Mouse (Mus musculus): ENCODE results near the gene Cabin1.

Gene Cabin1

DNA sequence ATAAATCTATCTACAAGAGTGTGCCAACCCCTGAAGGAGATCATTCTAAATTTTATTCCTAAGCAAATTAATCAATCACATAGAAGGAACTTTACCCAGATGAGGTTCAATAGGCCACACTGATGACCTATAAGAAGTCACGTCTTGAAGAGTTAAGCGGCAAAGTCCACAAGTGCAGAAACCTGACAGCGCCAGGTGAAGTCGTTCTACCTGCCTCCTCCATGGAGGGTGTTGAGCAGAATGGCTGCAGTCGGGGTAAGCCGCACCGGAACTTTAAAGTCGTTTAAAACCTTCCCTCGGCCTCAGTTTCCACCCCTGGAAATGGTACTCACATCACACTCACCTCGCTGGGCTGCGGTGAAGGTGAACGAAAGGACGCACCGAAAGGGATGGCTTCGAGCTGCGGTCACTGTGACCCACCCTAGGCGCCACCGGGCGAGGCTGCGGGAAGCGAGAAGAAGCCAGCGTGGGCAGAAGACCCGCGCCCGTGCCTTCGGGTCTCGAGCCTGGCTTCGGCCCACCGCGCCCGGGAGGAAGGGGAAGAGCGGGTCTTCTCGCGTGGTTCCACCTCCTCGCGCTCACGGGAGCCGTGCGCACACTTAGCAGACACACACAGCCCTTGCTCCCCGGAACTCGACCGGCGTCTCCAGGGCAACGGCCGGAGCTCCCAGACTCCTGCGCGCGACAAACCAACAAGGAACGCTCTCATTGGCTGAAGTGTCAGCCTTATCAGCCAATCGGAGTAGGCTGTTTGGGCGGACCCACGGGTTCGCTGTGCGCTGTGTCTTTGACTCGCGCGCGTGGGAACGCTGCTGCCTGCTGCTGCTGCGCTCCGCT lies at the start of gene Cabin1:
Gene Cabin1, minus strand, starts transcription at position 660 of the 837 bp plus-strand sequence.
- peak; percentile 96 for DNase-seq (ENCODE audit: extremely low read depth, low read depth)

DNA sequence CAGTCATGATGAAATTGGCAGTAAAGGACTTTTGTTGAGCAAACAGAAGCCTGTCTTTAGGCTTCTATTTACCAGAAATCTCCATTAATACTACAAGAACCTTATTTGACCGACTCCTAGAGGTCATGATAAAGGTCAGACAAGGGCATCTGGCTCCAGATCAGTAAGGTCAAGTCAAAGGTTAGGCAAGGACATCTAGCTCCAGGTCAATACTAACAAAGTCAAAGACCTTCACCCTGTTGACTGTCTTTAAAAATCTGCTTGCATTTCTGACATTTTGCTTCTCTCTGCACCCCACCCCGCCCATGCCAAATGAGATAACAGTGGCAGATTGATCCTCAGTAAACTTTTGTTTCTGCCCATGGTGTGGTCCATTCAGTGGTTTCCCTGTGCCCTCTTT lies 40.1 kb upstream of the Cabin1 start:
- no peak for DNase-seq (ENCODE audit: extremely low read depth, low read depth)

DNA sequence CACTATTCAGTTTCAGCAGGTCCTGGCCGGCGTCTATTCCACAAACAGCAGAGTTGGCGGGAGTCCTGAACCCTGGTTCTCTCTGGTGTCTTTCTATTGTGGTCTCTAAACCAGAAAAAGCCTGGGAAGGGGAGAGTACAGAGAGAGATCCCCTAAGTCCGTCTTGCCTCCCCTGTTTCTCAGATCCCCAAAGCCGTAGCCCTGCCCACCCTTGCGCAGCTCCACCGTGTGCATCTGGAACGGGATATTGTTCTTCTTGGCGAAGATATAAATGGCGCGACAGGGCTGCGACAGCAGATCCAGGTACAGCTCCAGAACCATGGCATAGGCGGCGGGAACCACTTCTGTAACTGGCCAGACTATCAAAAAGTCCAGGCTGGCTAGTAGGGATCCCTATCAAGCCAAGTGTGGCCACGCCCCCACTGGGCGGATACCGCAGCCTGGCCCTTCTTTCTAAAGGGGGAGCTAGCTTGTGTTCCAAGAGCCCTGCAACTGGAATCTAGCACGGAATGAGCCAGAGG lies 34.1 kb upstream of the Cabin1 start, which contains the start of gene Gstt1:
Gene Gstt1, minus strand, starts transcription at position 409 of the 521 bp plus-strand sequence.
- DNase-seq (ENCODE audit: extremely low read depth, low read depth): peak; percentile 39

DNA sequence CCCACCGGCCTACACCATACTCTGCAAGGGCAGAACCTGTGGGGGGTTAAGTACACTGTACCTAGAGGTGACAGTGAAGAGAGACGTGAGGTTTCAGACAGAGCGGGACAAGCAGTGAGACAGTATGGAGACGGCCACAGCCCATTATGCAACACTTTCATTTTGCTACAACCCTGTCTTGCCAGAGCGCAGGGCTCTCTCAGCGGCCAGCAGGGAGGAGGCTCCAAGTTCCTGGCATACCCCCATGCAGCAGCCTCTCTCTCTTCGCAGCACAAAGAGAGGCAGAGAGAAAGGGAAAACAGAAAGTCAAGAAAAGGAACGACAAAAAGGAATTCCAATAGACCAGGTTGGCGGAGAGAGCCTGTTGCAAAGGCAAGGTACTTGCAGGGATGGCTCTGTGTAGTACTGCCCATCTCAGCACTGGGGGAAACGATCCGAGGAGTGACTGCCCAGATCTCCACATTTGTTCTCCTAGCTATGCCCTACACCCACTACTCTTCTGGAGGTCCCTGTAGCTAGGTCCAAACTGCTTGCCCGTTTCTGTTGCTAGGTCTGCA lies 33.6 kb upstream of the Cabin1 start:
- no peak for DNase-seq (ENCODE audit: extremely low read depth, low read depth)

DNA sequence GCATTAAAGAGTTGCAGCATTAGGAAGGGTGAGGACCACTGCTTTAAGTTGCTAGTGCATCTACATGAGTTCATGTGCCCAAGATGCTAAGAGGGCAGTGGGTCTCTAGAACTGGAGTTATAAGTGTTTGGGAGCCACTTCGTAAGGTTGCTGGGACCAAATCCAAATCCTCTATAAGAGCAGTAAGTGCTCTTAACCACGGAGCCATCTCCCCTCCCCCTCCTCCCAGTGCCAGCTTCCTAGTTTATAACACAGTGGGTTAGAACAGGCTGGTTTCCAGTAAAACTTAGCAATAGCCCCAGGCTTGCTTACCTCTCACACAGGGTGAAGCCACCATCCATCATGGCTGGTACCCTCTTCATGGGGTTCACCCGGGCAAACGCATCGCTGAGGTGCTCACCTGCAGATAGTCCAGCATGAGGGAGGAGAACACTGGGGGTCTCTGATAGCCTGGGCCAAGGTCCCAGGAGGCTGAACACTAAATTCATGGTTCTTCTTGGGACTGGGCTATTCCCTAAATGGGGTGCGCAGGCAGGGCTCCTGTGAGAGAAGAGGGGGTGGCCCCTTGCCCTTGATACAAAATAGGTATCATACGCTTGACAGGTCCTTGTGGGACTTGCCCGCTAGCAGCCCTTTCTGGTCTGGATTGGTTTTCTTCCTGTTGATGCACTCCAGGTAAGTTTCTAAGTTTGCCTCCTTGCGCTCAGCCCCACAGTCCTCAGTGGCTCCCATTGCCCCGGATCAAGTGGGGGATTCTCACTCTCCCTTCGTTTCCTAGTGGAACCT lies 32.8 kb upstream of the Cabin1 start:
- DNase-seq (ENCODE audit: extremely low read depth, low read depth): no peak

DNA sequence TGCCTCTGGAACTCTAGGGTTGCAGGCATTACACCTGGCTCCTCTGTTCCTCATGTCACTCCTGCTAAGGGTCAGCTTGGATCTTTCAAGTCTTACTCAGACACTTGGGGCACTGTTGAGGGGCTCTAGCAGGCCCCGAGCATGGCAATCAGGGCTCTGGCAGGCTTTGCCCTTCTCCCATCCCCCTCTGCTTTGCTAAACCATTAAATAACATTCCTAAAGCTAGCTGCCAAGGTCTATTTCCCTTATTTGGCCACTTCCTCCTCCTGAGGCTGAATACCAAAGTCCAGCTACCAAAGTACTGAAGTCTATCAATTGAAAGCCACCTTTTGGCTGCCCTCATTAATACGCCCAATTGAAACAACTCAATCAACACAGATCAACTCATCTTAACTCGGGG lies 30.7 kb upstream of the Cabin1 start:
- no peak for DNase-seq (ENCODE audit: extremely low read depth, low read depth)

DNA sequence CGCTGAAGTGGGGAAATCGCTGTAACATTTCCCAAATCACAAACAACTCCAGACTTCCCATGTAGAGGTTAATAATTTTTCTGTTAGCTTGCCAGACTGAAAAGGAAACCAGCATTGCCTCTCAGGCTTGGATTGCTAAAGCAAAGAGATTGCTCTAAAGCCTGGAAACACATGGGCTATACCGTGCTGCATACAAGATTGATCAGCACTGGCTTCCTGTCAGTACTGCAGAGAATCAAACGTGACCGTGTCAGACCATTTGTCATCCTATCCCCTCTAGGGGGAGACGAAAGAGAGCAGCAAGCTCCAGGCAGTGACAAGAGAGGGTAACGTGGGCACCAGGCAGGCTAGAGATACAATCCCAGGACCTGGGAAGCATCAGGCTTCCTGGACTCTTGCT lies 26.6 kb upstream of the Cabin1 start:
- no peak for DNase-seq (ENCODE audit: extremely low read depth, low read depth)

DNA sequence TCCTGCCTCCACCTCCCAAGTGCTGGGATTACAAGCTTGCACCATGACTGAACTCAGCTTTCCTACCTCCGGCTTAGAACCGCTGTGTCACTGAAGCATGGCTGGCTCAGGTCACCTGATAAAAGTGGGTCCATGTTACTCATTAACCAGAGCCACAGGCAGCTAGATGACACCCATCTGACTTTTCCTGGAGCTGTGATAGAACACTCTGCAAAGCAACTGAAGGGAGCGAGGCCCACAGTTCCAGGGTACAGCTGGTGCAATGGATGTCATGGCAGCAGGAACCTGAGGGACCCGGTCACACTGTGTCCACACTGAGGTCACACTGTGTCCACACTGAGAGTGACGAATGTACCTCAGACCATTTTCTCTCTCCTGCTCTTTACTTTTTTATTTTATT lies 25.7 kb upstream of the Cabin1 start:
- no peak for DNase-seq (ENCODE audit: extremely low read depth, low read depth)

DNA sequence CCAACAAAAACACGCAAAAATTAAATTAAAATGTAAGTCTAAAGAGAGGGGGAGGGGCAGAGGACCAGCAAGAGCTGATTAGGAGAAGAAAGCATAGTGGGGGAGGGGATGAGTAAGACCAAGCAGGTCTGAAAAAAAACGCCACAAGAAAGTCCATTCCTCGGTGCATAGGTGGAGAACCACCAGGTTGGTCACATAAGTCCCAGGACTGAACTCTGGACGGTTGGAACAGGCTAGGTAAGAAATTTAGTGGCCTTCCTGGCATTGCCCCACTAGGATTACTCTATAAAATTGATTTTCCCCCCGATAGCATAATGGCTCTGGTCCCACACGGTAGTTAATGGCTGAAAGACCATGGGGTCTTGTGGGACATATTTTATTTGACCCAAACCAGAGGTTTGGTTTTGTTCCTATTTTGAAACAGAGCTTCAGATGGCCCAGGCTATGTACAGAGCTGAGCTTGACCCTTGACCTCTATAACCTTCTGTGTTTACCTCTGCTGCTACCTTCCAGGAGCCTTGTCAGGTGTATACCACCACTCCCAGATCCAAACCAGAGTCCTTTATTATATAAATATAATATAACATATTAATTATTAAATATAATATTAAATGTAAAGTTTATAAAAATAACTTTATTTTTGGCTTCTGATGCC lies 25.1 kb upstream of the Cabin1 start:
- DNase-seq (ENCODE audit: extremely low read depth, low read depth): no peak

DNA sequence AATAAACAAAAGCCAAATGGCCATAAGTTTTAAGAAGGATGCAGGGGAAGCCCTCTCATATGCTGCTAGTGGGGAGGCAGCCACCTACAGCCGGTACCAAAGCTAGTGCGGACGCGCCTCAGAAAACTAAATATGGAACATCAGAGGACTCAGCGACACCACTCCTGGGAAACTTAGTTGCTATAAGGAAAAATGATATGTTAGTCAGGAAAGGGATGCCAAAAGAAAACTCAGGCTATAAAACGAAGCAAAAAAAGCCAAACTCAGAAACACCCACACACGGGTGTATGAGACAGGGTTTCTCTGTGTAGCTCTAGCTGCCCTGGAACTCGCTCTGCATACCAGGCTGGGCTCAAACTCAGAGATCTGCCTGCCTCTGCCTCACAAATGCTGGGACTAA lies 24.1 kb upstream of the Cabin1 start:
- no peak for DNase-seq (ENCODE audit: extremely low read depth, low read depth)

DNA sequence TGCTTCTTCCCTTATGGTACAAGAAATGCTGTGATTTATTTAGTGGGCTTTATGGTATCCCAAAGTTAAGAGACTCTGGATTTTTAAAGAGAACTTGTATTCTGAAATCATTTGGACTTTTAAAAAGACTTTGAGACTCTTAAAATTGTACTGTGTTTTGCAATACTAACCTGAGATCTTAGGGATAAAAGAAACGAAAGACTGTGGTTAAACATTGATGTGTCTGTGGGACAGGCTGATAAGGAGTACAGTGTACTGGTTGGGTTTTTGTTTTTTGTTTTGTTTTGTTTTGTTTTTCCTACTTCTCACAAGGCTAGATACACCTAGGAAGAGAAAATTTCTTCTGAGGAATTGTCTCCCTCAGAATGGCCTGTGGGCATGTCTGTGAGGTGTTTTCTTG lies 21.3 kb upstream of the Cabin1 start:
- no peak for DNase-seq (ENCODE audit: extremely low read depth, low read depth)

DNA sequence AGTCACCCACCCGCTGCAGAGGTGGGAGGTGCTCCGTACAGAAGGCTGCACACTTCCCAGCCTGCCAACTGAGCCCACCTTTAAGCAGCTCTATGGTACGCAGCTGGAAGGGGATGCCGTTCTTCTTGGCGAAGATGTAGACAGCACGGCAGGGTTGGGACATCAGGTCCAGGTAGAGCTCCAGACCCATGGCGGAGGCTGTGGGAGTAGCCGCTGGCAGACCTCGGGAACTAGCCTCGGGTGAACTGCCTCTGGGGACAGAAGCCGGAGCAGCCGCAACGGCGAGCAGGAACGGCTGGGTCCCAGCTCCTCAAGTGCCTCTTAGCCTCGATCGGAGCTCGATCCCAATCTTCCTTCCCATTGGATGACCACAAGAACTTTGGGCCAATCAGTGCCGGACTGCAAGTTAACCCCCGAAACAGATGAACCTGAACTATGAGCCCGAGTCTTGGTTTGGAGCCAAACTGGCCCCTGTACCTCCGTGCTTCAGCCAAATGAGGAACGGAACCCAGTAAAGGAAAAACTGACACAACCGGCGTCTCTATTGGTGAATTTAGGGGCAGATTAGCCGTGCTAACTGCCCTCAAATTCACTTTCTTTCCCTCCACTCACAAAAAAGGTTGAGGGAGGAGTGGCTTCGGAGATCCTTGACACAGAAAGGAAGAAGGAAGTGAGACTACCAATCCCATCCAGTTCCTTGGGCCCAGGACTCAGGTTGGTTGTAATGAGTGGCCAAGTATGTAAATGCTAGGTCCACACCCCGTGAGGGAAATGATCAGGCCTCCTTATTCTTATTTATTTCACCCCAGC lies 16.8 kb upstream of the Cabin1 start, which contains the start of the genes Gm20441 and Gstt3:
Gene Gm20441, minus strand, starts transcription at position 186 of the 810 bp plus-strand sequence.
Gene Gstt3, minus strand, starts transcription at position 646 of the 810 bp plus-strand sequence.
- DNase-seq (ENCODE audit: extremely low read depth, low read depth): peak; percentile 87

DNA sequence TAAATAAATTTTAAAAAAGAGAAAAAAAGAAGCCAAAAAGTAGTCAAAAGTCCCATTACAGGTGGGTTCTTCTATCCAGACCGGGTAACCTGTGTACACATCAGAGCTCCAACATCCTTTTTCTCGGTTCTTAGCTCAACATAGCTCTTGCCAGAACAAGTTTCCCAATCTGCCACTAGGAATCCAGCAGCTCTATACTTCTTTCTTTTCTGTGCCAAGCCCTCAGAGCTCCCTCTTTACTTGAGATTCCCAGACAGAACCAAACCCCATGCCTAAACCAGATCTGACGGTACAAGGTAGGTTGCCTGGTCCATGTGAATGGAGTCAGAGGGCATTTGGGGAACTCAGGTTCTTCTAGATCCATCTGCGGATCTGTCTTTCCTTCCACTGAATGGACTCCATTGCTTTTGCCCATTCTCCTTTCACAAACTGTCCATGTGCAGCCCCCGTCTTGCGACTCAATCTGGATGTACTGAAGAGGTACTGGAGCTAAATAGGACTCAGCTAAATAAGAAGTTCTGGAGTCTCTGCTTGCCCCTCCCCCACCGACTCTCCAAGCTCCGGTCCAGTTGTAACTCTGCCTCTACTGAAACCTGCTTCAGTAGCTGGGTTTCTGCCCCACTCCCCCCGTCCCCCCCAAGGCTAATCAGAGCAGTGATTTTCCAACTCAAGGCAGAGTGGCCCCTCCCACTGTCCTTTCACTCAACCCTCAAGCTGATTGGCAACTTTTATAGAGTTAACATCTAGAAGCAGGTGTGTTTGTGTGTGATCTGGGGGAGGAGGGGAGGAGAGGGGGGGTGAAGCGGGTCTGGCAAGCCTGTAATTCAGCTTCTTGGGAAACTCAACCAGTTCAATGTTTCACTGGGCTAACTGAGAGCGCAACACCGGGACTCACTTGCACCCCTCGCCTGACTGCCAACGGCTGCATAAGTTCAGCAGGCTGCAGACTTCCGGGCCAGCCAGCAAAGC lies 15.3 kb upstream of the Cabin1 start:
- no peak for DNase-seq (ENCODE audit: extremely low read depth, low read depth)

DNA sequence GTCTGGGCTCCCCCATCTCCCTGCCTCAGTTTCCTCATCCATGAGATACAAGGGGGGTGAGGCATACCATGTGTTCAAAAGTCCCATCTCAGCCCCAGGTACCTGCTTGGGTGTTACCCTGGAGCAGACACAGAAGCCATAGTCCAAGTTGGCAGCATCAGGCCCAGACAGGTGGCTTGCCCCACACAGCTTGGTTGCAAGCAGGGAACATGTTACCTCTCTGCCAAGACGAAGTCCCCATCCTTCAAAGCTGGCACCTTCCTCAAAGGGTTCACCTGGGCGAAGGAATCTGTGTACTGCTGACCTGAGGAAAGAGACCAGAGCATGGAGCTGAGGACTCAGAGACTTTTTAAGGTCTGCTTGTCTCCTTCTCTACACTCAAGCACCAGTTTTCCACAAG lies 13.7 kb upstream of the Cabin1 start:
- no peak for DNase-seq (ENCODE audit: extremely low read depth, low read depth)

DNA sequence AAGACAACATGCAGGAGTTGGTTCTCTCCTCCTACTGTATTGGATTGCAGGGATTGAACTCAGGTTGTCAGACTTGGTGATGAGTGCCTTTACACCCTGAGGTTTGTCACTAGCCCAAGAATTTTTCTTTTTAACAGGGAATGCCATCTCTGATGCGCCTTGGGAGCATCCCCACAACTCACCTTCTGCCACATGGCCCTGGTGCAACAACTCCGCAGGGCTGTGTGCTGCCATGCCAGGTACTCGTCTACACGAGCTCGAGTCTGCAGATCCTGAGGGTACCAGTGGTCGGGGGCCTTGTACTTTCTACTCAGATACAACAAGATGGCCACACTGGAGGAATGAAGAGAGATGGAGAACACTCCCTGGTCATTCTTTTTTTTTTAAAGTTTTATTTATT lies 12.4 kb upstream of the Cabin1 start:
- no peak for DNase-seq (ENCODE audit: extremely low read depth, low read depth)

DNA sequence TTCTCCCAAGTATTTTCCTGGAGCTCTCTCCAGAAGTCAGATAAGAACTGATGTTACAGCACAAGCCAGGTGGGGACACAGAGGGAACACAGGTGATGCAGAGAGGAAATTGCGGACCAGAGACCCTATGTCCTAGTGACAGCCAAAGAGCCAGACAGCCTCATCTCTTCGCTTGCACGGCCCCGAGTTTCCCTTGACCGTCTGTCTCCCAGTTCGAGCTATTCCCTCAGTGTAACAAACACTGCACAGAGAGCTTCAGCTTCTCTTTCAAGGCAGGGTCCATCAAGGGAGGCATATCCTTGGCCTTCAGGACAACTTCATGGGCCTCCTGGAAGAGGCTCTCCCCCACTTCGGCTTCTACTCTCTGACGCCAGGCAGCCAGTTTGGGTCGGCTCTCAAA lies 10.4 kb upstream of the Cabin1 start:
- DNase-seq (ENCODE audit: extremely low read depth, low read depth): no peak

DNA sequence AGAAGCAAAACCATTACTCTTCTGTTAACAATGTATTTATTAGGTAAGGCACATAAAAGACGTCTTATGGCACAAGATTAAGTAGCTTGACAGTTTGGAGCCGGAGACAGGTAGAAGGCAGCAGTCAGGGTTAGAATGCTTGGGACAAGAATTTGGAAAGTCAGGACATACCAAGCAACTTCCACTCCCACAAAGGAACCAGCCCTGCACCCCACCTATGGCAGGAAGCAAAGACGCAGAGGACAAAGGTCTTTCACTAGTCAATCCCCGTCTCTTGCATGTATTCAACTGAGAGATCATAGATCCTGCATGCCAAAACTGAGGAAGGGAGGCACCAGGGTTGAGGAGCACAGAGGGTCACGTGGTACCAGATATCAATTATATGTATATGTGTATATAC lies 10.0 kb upstream of the Cabin1 start:
- no peak for DNase-seq (ENCODE audit: extremely low read depth, low read depth)

DNA sequence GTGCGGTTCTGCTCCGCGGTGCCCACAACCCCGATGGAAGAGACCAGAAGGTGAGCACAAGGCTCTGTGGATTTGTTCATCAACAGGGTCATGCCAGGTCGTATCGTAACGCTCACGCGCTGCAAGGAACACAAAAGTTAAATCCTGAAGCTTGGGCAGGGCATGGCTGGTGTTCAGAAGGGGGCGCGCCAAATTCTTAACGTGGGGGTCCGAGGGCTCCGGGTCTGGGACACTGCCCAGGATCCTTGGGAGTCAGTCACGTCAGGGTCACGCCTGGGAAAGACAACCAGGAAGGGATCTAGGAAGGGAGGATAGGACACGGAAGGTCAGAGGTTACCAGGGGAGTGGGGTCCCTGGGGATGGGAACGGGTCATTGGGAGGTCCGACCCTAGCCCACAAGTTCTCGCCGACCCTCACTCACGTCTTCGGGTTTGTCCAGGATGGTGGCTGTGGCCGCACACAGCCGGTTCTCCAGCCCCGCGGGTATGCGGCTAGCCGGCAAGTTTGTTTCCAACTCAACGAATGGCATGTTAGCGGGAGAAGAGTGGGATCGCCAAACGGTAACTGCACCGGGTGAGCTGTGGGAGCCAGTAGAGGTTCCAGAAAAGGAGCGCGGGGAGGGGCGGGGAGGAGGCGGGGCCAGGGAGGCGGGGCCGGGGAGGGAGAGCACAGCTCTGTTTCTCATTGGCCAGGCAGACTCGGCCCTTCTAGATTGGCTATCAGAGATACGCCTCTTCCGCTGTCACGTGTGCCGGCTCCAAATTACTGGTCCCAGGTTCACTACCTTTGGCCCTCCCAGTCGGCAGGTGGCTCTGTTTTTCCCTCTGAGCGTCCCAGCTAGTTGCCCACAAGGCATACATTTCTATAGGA lies 8.9 kb upstream of the Cabin1 start, which contains the start of gene Ddt:
Gene Ddt, minus strand, starts transcription at position 620 of the 870 bp plus-strand sequence.
- peak; percentile 90 for DNase-seq (ENCODE audit: extremely low read depth, low read depth)

Measured in MEL-GATA-1-ER (cell line).